Mouse (Mus musculus): ENCODE measurements around the gene Gskip. TPM values are rescaled to one million over a fixed set of nuclear protein-coding genes. Genes with fewer than 3 reads are reported as not detected.

Gene Gskip
- polyA plus RNA-seq, 2 experiments from 2014 or later: 51.6 to 52.4 TPM

- ATAC-seq: peak; percentile 46
These were observed 38.0 kb downstream of the Gskip start for GRCm38 (mm10) chr12:105722657-105723056.

- no peak for ATAC-seq
These were observed 40.0 kb downstream of the Gskip start for GRCm38 (mm10) chr12:105724616-105725015.

- no peak for ATAC-seq
These were observed 41.1 kb downstream of the Gskip start for GRCm38 (mm10) chr12:105725736-105726135.

GRCm38 (mm10) chr12:105727268-105727667 is 42.6 kb downstream of the Gskip start:
- no peak for ATAC-seq

- ATAC-seq: no peak
These were observed 43.3 kb downstream of the Gskip start for GRCm38 (mm10) chr12:105727964-105728363.

- no peak for ATAC-seq
These were observed 46.3 kb downstream of the Gskip start for GRCm38 (mm10) chr12:105730851-105731460.

GRCm38 (mm10) chr12:105733370-105734159 is 48.9 kb downstream of the Gskip start:
- no peak for ATAC-seq

- ATAC-seq: no peak
These were observed 50.7 kb downstream of the Gskip start for GRCm38 (mm10) chr12:105735226-105735888.

GRCm38 (mm10) chr12:105735889-105736251 is 51.2 kb downstream of the Gskip start:
- no peak for ATAC-seq

GRCm38 (mm10) chr12:105738316-105739096 is 53.9 kb downstream of the Gskip start:
- ATAC-seq: no peak

- no peak for ATAC-seq
These were observed 55.0 kb downstream of the Gskip start for GRCm38 (mm10) chr12:105739656-105740055.

- ATAC-seq: no peak
These were observed 63.5 kb downstream of the Gskip start for GRCm38 (mm10) chr12:105748114-105748513.

Other genes starting within 250 kb of the Gskip start
- gene D430019H16Rik, start 231.0 kb upstream of the Gskip start, polyA plus RNA-seq (2017; shearing (Covaris generic)): under 1 TPM; 0.26 to 0.51 TPM
- not detected for gene Bdkrb2, start 121.6 kb upstream of the Gskip start, polyA plus RNA-seq (2017; shearing (Covaris generic))
- 1 to 10 TPM; 1.0 to 1.1 TPM for gene Bdkrb1, start 81.7 kb upstream of the Gskip start, polyA plus RNA-seq (2017; shearing (Covaris generic))
- gene Atg2b, start 382 bp downstream of the Gskip start, polyA plus RNA-seq (2017; shearing (Covaris generic)): 10 to 100 TPM in 1 of 2 experiments, 1 to 10 TPM in 1; 8.9 to 12.8 TPM
- under 1 TPM; 0.62 to 0.98 TPM for gene Ak7, start 21.1 kb downstream of the Gskip start, polyA plus RNA-seq (2017; shearing (Covaris generic))
- gene Papola, start 99.9 kb downstream of the Gskip start, polyA plus RNA-seq (2017; shearing (Covaris generic)): 100 to 1,000 TPM; 109 to 124 TPM